Mouse (Mus musculus) ovary, postnatal 10 days (tissue): ENCODE results near the gene Tmem129.

ENCODE experiments used
- DNase-seq: peaks from one replicate; pipeline ENCODE4 v3.0.0; 2022; ENCODE audit warnings: low spot score

The Tmem129 gene

GRCm38 (mm10) chr5:33657787-33658663 lies at the start of gene Tmem129, which contains the start of gene Tacc3:
TSS of gene Tmem129 (minus strand) at chr5:33658416.
TSS of gene Tacc3 (plus strand) at chr5:33658128.
- DNase-seq = peak; percentile 93

DNA sequence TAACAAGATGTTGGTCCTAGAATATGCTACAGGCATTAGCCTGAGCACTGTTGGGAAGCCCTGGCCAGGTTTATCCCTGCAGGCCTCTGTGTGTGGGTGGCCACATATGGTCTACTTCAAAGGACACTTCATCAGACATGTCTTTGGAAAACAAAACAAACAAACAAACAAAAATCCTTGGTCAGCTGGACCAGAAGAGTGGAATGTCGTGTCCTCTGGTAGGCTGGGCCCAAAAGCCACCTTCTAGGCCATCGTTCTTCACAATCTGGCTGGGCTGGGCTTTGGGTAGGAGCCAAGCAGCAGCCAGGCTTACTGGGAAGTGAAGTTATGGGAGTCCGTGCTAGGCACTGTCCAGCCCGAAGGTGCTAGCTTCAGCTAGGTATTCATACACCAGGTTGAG lies 48.9 kb upstream of the Tmem129 start:
- DNase-seq = no peak

DNA sequence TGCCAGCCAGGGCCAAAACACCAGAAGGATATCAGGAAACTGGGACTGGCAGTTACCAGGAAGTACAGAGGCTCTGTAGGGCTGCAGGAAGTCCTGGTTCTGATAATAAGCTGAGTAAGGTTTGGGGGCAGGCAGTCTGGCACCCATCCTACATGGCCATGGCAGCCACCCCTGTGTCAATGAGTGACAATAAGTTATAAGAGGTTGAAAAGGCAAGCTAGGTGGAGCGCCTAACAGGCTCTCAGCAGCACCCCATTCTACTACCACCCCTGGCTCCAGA lies 48.1 kb upstream of the Tmem129 start:
- DNase-seq = no peak

DNA sequence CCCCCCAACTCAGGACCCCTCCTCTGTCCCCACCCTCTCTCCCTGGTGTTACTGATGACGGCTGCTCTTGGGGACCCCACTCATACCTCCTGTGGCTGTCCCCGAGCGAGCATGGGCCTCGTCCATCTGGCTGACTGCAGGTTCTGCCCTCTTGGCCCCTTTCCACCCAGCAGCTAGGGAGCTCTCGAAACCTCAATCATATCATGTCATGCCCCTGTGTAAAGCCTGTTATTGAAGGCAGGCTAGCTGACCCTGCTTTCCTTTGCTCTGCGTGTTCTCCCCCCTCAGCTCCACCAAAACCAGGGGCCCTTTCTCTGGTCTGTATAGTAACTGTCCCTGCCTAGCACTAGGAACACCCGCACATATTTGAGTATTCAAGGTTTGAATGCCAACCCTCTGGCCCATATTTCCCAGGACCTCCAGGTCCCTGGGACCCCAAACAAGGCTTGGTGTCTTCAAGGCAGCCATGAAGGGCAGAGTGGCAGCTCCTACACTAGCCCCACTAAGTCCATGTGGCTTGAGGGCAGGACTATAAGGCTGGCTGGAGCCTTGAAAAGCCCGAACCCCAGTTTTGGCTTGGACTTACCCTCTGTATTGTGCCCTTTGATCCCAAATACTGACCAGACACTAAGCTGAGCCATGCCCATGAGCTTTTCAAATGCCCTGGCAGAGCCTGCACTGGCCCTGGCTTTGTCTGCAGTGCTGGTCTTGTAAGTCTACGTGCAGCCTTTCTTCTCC lies 47.6 kb upstream of the Tmem129 start:
- DNase-seq = no peak

GRCm38 (mm10) chr5:33704945-33705611 lies 46.9 kb upstream of the Tmem129 start:
- no peak for DNase-seq

GRCm38 (mm10) chr5:33703999-33704398 lies 45.8 kb upstream of the Tmem129 start:
- no peak for DNase-seq

GRCm38 (mm10) chr5:33701832-33702231 lies 43.6 kb upstream of the Tmem129 start:
- no peak for DNase-seq

GRCm38 (mm10) chr5:33700010-33700409 lies 41.8 kb upstream of the Tmem129 start:
- DNase-seq = no peak

DNA sequence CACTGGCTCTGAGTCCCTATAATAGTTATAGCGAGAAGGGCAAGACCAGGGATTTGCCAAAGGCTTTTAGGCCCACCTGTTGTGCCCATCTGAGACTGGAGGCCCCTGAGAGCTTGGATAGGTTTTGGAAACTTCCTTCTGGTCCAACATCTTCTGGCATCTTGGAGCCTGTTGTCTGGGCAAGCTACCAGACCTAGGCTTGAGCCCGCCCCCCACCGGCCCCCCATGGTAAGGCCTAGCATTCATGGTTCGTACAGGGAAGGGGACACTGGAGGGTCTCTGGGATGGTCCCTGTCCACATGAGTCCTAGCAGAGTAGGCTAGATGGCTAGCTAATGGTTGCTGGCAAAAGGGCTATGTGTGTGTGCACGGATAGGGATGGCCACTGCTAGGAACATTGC lies 40.5 kb upstream of the Tmem129 start:
- DNase-seq = no peak

DNA sequence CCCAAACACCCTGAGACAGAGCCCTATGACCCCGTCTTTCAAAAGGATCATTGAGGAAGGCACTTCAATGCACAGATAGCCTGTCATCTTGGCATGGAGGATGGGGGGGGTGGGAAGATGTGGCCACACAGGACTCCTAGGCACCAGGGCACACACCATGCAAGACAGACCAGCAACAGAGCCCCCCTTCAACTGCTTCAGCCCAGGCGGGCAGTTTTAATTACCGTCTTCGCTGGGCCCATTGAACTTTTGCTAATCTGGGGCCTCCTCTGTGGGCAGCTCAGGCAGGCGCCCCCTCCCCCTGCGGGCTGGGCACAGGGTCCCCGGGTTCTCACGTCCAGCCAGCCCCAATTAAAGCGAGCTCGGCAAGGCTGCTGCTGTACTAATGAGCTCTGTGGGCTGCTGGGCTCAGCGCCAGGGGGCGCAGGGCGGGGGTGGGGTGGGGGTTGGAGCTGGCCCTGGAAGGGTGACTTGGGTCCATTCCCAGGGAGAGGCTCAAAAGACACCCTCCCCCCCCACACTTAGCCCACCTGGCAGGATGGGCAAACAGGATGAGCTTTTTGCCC lies 39.8 kb upstream of the Tmem129 start:
- no peak for DNase-seq

DNA sequence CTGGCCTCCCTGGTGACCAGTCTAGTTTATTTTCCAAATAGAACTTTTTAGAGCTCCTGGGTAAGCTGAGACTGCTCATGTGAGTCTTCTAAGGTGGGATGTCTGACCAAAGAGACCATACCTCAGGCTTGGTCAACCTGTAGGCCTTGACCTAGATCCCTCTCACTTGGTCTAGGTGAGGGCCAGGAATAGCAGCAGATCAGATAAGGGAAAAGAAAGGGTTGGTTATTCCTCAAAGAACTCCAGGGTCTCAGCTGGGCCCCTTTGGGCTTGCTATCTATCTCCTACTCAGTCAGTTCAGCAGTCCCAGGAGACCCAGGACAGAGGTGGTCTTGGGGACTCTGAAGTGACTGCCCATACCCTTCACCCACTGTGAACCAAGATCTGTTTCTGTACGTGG lies 39.3 kb upstream of the Tmem129 start:
- DNase-seq = no peak

DNA sequence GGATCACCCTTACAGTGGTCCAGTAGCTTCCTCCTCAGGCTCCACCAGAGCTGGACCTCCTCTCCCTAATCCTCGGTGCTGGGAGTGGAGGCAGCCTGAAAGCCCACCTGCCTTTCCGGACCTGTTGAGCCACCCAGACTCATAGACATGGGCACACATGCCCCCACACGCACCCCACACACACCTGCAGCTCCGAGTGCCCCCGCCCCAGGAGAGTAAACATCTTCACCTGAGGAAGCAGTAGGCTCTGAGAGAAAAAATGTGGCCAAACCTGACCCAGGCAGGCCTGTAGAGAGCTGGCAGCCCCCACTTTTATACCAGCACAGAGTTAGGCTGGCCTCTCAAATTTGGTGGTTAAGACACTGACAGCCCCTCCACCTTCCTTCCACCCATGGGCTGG lies 38.2 kb upstream of the Tmem129 start:
- no peak for DNase-seq

GRCm38 (mm10) chr5:33695718-33696121 lies 37.5 kb upstream of the Tmem129 start:
- no peak for DNase-seq

- DNase-seq = peak; percentile 40
Observed at GRCm38 (mm10) chr5:33694848-33695717, 36.9 kb upstream of the Tmem129 start.

GRCm38 (mm10) chr5:33694461-33694847 lies 36.2 kb upstream of the Tmem129 start:
- DNase-seq = no peak

GRCm38 (mm10) chr5:33692393-33692792 lies 34.2 kb upstream of the Tmem129 start:
- no peak for DNase-seq

DNA sequence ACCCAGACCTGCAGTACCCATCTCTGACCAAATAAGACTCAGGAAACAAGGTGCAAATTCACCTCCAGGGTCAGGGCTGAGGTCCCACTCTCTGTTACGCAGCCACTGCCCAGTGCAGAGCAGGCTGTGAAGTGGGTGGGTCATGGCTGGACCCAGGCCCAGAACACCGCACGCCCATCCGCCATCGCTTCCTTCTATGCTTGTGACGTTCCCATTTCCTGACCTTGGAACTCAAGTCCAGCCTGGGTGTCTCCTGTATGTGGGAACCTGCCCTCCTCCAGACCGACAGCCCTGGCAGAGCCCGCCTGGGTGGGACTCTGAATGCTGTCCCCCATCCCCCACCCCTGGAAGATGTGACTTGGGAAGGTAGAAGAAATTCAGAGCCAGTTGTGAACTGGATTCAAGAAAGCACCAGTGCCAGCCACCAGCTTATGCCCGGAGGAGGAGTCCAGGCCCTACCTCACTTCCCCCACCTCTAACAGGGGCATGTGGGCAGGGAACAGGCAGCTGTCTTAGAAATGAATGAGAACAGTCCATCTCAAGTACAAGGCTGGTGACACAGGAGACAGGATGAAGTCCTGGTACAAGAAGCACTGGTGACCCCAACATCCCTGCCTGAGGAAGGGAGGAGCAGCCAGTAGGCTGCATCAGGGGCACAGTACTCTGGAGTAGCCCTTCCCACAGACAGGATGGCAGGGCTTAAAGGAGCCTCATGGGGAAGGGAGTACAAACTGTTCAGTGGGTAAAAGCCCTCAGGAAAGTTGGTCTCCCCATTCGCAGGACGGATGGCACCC lies 31.8 kb upstream of the Tmem129 start:
- no peak for DNase-seq

DNA sequence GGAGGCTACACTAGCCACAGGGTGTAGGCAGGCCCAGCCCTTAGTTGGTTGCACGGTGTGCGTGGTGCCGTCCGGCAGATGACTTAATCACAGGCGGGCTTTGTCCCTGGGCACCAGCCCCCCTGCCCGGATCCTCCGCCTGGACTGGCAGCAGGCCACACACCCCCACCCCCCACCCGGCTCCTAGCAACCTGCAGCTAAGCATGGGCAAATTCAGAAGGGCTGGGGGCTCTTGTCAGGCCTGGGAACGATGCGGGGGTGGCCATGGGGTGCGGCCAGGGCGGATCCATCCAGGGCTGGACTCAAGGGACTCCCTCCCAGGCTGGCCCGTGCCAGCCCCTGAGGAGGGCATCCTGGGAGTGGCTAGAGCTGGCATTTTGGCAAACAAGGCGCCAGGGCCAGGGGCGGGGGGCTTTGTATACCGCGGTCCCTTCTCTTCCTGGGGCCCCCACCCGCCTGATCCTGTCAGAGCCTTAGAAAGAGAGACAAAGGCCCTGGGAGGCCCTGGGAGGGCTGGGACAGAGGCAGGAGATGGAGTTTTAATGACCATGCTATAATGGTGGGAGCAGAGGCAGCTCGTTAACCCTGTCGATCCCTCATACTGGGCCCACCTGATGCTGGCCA lies 31.1 kb upstream of the Tmem129 start:
- no peak for DNase-seq

DNA sequence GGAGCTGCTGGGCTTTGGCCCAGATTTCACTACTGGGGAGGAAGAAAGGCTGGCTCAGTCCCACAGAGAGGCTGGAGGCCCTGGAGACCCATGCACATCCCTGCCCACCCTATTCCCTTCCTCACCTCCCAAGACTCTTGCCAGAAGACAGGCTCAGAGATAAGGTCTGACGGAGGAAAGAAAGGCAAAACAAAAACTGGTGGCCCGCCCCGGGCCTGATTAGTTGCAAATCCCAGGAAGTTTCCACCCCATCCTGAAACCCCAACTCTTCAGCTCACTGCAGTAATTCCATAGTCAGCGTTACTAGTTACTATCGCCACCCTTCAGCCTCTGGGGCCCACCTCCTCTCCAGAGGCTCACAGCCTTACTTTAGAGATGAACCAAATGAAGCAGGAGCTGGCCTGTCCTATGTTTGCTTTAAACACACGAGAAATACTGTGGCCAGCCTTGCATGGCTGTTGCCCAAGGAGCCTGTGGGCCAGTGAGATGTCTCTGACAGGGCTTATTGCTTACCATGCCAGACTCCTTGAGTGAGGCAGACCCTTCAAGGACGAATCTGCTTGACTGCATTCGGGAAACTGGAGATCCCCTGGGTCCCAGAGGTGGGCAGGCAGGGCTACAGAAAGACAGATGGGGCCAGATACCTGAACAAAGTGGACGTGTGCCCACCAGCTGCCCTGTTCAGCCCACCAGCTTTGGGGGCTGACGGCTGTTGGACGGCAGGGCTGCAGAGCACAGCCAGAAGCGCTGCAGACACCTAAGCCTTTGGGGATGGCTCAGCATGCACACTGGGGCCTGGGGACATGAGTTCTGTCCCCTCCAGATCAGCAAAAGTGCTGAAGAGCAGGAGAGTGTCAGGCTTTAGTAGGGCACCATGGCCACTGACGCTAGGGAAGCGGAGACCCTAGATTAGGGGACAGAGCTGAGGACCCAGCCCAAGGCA lies 30.3 kb upstream of the Tmem129 start:
- DNase-seq = no peak
